Mouse (Mus musculus): ENCODE results near the gene Slc32a1. TPM values are rescaled to one million over a fixed set of nuclear protein-coding genes. Genes with fewer than 3 reads are reported as not detected.

The Slc32a1 gene
- total RNA-seq, 2 experiments from 2014 or later: 76.0 to 76.9 TPM

DNA sequence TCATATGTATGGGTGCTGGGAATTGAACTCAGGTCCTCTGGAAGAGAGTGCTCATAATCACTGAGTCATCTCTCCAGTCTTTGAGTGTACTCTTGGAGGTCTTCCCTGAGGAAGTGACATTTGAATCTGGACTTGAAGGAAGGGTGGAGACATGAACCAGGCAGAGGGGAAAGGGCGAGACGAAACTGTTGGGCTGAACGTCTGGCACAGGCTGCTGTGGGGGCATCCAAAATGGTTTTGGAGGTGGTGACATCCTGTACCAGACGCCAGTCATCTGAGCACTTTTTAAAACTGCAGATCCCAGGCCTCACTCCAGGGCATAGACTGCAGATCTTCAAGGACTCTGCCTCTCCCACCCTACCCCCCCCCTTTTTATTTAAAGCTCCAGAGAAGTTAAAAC, 45.2 kb downstream of the Slc32a1 start:
- no peak for DNase-seq (ENCODE audit: low spot score in 2 of 2)

DNA sequence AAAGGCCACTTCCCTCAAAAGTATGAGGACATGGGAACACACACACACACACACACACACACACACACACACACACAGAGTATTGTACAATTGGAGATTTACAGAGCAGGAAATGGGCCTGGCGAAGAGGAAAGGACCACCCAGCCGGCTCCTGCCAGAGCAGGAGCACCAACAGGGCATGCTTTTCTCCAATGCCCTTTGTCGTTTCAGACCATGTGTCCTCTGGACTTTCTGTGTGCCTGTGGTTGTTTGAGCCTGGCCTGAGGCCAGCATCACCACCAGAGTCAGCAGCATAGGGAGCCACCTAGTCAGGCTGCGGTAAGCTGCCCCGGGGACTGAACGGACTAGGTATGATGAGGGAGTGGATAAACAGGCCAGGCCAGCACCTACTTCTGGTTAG, 48.3 kb downstream of the Slc32a1 start:
- DNase-seq (ENCODE audit: low spot score in 2 of 2): no peak

GRCm38 (mm10) chr2:158659346-158659745, 48.8 kb downstream of the Slc32a1 start:
- DNase-seq (ENCODE audit: low spot score in 2 of 2): no peak

DNA sequence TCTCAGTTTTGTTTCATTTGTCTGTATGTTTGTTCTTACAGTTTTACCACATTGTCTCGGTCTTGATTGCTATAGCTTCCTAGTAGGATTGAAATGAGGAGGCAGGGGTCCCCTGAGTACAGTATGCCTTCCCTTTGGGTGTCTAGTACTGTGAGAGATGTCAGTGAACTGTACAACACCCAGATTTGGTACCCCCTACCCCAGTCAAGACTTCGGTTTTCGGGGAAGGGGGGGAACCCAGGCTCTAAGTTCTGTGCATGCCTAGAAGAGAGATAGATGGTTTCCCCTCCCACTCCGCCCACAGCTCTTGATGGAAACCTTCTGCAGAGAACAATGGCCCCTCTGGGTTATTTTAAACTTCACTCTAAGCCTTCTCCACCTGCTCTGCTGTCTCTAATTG, 54.5 kb downstream of the Slc32a1 start, which contains the start of gene Ppp1r16b:
TSS of gene Ppp1r16b (plus strand) at position 301 of the 400 bp plus-strand sequence.
- DNase-seq (ENCODE audit: low spot score in 2 of 2): no peak

Small RNA genes lying within 50 kb of the gene (microRNA-seq; reads per million reads assigned to microRNA genes)
- 5.0 to 11.0 reads per million in 2 experiments for gene Mir3474

Other genes starting within 250 kb of the Slc32a1 start
- gene Snhg11, start 235.1 kb upstream of the Slc32a1 start, total RNA-seq (2021): 100 to 1,000 TPM; 427 to 584 TPM
- 10 to 100 TPM; 78.6 to 80.4 TPM for gene Ralgapb, start 200.9 kb upstream of the Slc32a1 start, total RNA-seq (2021)
- not detected for gene Adig, start 108.2 kb upstream of the Slc32a1 start, total RNA-seq (2021)
- gene Arhgap40, start 98.0 kb upstream of the Slc32a1 start, total RNA-seq (2021): under 1 TPM in 1 of 2 experiments, not detected in 1; 0.45 TPM
- 10 to 100 TPM; 10.2 to 10.9 TPM for gene Actr5, start 14.1 kb downstream of the Slc32a1 start, total RNA-seq (2021)
- gene Ppp1r16b, start 54.6 kb downstream of the Slc32a1 start, total RNA-seq (2021): 10 to 100 TPM; 97.4 to 97.9 TPM
- 1 to 10 TPM; 2.7 to 3.5 TPM for gene Fam83d, start 157.3 kb downstream of the Slc32a1 start, total RNA-seq (2021)
- 10 to 100 TPM; 16.7 to 17.6 TPM for gene Dhx35, start 184.0 kb downstream of the Slc32a1 start, total RNA-seq (2021)

Measured in layer of hippocampus, postnatal 14 days (tissue).